Mouse (Mus musculus): ENCODE measurements at regions not wholly inside any gene's neighbourhood (a gene's known extent, or its start where the extent isn't known, plus 50 kb on each side); places are given as distances from the start of the nearest gene placed in this dataset.
A peak's percentile ranks its signal among the peaks of the same experiment; 100 is the strongest.

DNA sequence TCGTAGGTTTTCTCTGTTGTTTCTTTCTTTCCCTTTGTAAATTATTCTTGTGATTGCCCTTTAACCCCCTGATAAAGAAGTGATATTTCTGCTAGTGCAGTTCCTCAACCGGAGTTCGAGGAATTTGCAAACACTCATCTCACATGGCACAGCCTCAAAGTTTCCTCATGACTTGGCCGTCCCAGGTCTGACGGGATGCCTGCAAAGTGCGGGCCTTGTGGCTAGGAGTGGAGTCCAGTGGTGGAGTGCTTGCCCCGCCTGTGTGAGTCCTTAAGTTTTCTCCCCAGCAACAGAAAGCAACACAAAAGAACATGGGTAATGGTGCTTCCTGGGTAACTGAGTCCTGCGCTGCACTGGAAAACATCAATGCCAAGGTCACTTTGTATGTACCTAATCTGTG is 280.6 kb upstream of the Klf4 start:
- DNase-seq: no peak

DNA sequence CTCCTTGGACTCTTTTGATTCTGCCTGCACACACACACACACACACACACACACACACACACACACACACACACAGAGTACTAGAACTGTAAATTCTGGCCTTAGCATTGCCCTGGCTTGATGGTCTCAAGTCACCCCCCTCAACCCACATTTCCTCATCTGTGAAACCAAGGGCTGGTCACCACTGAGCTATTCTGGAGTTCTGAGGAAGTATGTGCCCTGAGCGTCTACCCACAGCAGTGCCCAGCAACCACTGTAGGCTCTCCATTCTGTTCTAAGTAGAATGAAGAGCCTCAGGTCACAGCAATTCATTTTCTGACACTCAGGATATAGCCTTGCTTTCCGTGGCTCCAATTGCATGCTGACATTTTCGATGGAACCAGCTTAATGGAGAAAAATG is 279.4 kb upstream of the Klf4 start:
- DNase-seq: no peak

DNA sequence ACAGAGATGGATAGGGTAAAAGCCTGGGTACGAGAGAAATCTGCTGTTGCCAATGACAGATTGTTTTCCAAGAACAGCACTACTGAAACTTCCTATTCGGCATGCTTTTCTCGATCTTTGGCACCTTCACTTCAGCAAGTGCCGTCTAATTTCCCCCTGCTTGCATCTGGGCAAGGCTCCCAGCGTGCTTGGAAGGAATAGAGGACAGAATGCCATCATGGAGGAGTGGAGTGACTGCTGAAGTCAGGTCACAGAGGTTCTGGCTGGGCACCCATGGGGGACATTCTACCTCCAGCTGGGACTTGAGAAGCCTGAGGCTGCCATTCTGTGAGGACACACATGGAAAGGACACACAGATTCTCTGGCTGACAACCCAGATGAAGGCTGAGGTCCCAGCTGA is 276.2 kb upstream of the Klf4 start:
- peak; percentile 17 for DNase-seq

DNA sequence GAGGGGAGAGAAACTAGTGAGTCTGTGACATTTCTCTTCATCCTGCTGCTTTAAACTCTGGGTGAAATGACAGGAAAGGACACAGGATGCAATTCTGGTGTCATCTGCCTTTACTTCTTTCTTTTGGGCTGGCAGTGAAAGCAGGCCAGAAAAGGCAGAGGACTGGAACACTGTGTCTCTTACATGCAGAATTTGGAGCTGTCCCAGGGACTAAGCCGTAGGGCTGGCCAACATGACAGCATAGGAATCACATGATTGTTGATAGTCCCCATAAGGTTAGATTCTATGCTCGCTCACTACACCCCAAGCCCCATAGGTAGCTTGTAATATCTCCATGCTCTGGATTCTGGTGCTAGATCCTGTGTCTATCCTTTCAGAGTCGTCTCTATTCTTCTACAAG is 274.5 kb upstream of the Klf4 start:
- no peak for DNase-seq

DNA sequence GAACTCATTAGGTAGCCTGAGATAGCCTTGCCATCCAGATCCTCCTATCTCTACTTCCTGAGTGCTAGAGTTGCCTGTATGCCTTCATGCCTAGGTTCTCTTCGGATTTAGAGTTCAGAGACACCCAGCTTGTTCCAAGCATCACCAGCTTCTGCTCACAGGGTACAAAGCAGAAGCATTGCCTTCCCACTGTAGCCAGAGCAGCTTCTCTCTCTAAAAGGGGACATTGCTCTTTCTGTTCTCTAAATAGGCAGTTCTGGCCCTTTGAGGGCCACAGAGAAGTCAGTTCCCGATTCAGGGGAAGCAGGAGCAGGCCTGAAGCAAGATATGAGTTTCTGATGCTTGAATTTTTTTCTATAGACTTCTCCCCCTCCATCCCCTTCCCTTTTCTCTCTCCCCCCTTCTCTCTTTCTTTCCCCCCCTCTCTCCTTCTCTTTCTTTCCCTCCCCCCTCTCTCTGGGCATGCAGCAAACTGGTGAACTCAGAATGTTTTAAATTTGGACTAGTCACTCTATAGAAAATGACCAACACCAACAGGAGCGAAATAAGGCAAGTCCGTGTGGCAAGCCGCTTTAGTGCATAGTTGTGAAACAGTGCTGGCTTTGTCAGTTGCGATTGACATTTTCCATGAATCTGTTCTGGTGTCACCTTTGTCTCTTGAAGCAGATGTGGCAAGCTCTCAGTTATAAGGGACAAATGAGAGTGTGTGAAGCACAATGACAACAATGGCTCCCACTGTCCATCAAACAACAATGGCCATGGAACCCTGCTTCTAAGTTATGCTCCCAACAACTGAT is 273.2 kb upstream of the Klf4 start:
- DNase-seq: no peak

DNA sequence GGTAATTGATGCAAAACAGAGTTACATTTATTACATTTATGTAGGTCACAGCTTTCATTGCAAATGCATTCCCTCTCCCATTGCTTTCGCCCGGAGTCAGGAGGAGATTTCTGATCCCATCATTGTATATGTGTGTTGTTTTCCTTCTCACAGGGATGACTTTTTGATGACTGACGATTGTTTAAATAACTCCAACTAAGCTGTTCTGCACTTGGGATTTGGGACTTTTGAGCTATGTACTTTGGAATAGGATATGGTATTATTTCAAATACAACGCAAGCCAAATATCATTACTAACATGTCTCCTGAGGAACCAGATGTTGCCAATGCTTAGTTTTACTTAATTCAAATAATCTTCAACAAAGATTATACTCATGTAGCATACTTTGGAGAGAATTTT is 269.8 kb upstream of the Klf4 start:
- DNase-seq: no peak

DNA sequence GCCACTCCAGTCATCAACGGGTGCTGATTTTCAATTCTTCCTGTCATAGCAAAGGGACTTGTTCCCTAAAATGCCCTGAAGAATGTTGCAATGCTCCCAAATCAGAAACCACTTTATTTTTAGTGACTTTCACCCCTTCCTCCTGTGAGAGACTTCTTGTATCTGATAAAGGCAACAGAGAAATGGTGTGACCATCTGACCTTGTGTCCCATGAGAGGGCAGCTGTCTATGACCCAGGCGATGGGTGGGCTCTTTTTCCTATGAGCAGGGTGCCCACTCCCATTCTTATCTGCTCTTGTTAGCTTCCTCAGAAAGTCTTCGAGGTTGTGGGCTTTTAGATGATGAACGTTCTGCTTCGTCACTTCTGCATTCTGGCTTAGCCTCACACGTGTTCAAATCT is 265.8 kb upstream of the Klf4 start:
- DNase-seq: no peak

DNA sequence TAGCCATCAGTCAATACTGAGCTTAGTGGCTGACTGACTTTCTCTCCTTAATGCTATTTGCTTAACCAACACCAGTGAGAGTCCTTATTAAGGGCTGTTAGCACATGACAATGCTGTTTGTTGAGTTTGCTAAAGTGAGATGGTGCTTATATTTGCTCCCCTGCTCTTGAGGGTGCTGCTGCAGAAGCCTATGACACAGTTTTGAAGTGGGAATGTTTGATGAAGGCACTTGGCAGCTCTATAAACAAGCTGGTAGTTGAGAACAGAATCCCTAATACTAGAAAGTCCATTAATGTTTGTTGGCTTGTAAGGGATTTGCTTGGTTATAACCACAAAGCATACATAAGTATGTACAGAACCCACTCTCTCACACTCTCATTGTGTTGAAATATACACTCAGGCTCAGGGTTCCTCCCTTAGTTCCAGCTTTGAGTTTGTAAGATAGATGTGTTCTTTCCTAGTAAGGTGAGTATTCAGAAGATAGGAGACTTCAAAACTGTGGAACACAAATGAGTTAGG is 249.1 kb upstream of the Klf4 start:
- no peak for DNase-seq

DNA sequence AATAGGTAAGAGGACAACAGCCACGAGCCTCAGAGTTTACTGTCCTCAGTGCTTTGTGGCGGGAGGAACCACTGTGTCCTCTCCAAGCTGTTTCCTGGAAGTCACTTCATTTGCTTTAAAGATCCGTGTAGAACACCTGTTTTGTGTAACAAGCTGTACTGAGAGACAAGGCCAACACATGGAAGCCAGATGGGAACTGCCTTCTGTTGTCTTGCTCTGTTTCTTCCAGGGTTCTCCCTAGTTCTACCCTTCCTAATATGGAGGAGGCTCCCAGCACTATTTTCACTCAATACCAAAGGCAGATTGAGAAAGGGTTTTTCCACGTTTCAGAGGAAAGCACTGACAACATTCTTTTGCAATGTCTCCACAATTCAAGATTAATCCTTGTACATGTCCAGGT is 247.3 kb upstream of the Klf4 start:
- no peak for DNase-seq

DNA sequence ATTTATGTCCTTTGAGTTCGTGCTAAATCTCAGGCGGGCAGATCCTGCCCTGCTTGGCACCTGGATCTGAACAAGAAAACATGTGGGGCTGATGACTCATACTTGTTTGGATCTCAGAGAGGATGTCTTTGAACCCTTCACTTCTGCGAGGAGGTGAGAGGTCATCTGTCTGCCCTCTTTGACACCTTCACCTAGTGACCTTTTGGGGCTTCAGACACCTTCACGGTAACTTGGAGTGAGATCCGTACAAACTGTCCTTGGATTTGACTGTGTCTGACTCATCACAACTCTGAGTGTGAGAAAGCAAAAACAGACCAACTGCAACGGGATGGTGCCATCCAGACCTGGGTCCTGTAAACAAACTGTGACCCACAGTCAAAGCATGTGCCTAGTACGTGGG is 243.6 kb upstream of the Klf4 start:
- no peak for DNase-seq

DNA sequence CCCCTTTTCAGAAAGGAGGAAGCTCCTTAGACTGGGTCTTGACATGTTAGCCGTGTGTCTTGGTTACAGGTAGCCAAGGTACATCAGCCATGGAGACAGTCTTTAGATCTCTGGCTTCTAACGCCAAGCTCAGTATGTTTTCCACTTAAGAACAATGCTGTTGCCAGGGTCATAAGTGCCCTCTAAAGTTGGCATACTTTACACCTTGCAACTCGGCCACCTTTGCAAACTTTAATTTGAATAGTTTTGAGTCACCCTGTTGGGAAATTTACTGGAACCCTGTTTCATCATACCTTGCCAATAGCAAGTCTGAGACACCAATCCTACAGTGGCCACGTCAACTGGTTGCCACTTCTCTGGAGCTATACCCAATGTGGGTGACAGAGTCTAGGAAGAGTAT is 242.3 kb upstream of the Klf4 start:
- no peak for DNase-seq

DNA sequence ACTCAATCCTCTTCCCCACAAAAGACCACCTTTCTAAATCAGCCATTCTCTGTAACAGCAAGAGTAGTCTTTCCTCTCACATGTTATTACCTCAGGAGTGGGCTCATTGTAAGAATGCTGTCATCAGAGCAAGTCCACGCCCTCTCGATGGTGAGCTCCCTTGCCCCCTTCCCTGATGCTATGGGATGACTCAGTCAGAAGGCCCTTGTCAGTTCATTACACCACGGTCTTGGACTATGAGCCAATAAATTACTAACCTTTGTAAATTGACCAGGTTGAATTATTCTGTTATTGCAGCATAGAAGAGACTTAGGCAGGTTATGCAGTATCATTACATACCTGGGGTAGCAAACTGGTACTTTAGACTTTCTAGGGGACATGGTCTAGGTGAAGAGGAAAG is 237.4 kb upstream of the Klf4 start:
- no peak for DNase-seq

DNA sequence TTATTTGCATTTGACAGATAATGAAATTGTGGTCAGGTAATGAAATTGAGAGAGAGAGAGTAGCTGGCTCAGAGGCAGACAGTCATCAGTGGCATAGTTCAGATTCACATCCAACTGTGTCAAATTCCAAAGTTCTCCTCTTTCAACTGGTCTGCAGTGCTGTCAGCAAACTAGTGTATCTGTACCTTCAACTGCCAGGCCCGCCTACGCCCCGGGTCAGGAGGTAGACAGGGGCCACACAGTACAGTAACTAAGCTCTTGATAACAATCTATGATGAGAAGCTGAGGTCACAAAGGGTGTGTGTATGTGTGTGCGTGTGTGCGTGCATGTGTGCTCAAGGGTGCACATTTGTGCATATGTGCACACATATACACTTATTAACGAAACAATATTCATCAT is 236.1 kb upstream of the Klf4 start:
- no peak for DNase-seq

DNA sequence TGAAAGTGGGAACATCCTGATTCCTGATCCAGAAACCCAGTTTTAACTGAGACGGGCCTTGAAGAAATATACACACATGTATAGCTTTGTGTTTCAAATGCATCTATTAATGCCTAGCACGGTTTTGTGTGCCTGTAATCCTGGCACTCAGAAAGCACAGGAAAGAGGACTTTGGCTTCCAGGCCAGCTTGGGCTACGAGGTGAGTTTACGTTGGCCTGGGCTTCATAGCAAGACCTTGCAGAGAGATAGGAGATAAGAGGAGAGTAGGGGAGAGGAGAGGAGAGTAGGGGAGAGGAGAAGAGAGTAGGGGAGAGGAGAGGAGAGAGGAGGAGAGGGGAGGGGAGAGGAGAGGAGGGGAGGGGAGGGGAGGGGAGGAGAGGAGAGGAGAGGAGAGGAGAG is 234.9 kb upstream of the Klf4 start:
- DNase-seq: no peak

DNA sequence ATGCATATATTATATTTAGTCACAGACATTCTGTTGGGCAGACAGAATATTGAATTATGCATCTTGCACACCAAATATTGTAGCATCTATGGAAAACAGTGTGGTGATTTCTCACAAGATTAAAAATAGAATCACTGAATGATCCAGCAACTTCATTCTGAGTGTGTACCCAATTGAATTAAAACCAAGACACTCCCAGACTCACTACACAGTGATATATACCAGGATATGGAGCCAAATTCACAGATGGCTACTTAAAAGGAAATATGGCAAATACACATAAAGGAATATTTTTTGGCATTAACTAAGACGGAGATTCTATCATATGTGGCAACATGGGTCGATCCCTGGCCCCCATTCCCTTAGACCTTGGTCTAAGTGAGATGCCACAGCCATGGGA is 233.5 kb upstream of the Klf4 start:
- no peak for DNase-seq

DNA sequence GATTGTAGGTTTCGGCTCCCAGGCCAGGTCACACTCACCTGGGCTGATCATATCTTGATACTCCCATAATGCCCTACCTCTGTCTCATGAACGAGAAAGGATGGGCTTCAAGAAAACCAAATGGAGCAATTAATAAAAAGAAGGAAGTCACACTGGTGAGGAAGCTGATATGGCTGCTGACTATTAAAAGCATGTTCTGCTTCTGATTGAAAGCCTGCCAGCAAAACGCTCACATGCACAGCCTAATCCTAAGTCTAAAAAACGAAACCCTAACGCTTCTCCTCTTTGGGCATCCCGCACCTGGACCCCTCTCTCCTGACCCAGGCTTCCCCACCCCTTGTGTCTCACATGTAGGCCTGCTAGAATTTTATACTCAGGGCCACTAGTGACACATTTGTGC is 230.8 kb upstream of the Klf4 start:
- DNase-seq: no peak

DNA sequence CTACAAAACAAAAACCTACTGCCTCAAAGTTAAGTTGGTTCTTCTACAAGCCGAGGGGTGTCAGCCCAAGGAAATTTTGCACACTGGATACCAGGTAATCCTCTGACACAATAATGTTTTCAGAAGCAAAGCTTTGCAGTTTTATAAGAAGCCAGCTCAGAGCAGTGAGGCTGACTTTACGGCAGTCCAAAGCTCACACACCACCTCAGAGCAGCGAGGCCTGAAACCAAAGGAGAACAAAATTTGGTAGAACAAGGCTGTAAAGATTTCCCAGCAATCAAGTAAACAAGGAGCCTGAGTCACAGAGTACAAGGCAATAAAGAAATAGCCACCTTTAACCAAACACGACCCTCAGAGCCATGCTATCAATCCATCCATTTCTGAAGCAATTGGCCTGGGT is 230.1 kb upstream of the Klf4 start:
- DNase-seq: no peak

DNA sequence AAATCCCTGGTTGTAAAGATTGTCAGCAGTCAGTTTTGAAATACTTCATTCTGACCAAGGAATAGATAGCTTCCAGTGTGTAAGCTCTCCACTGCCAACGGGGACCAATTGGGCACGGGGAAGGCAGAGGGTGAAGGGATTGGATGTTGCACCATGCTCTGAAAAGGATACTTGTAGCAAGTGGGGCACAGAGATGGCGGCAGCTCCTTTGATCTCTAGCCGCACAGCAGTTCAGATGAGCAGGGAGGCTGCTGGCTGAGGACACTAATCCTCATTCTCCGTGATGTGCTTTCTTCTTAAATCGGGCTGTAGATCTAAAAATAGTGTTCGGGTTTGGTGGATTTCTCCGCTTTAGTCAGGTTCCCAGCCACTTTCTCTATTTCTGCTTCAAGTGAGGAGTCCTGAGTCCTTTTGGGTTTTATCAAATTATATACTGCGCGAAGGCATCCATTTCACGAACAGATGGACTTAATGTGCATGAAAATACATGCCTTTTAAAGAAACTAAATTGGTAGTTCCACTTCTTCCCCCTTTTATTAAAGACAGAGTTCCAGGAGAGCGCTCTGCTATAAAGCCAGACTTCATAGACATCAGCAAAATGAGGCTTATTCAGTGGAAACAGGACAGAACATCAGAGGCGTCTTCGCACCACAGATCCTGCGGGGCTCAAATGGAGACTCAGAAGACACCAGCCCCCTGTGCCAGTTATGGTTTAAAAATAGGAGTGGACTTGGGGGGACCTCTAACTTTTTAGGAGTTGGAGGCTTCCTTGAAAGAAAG is 225.1 kb upstream of the Klf4 start:
- no peak for DNase-seq

DNA sequence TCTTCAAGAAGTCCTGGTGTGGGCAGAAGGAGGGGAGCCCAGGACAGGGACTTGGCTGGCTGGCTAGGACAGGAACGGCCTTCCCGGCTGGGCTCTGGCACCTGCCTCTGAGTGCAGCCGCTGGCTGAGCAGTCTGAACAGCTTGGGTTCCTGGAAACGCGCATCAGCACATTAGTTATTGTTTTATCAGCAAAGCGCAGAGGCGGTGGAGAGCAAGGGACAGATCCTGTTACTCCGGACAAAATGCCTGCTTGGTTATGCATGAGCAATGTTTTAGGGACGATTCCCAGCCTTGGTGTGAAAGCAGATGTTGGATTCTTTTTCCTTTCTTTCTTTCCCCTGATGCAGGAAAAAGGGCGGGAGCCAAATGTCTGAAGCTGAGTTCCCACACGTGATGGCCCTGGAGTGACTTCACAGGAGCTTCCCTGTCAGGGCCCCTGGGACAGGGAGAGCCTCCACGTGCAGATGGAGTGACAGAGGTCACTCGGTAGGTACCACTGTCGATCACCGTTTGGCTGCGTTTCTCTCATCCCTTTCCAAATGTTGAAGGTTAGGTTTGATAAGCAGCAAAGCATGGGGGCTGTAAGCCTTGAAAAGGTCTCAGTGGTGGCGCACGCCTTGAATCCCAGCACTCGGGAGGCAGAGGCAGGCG is 217.8 kb upstream of the Klf4 start:
- DNase-seq: peak; percentile 36

DNA sequence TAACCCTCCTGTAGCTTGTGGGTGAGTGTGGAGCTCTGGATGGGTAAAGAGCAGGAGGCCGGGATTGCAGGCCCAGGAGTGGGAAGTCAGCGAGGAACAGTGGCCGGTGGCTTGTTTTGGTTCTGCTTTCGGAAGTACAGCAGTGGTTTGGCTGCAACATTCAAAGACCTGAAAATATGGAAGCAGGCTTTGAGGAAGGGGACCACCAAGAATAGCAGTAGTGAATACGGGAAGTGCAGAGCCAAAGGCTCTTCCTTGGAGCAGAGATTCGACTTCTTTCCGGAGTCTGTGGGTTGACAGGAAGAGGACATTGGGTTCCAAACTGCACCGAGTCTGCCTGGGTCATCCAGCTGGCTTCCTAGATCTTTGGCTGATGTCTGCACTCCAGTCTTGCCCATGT is 209.1 kb upstream of the Klf4 start:
- DNase-seq: no peak

DNA sequence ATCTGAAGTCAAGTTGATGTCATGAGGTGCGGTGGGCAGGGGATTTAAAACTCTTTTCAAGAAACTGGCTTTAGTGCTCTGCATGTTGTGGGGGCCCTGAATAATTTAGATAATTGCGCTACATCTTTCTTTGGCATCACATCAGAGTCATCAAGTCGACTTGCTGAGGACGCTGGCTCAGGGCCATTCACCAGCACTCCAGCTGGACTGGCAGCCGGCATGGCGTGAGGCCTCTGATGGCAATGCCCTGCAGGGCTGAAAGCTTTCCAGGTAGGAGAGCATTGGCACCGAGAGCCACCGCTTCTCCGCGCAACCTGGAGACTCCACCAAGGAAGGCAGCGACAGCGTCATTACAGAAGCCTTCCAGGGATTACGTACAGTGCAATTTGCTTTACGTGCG is 207.8 kb upstream of the Klf4 start:
- peak; percentile 46 for DNase-seq

DNA sequence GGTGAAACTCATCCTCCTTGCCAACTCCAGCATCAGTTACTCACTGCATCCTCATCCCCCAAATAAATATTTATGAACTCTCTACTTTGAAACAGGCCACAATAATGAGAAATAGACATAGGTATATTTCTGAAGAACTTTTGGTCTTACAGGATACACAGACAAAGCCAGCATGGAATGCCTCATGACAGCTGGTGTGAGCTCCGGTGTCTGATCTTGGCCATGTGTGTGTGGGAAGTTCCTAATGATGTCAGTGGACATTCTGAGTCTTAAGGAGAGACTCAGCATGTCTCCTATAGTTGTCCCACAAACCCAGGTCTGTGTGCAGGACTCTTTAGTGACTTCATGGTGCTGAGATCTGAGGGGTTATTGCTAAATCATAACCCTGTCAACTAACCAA is 206.4 kb upstream of the Klf4 start:
- no peak for DNase-seq

DNA sequence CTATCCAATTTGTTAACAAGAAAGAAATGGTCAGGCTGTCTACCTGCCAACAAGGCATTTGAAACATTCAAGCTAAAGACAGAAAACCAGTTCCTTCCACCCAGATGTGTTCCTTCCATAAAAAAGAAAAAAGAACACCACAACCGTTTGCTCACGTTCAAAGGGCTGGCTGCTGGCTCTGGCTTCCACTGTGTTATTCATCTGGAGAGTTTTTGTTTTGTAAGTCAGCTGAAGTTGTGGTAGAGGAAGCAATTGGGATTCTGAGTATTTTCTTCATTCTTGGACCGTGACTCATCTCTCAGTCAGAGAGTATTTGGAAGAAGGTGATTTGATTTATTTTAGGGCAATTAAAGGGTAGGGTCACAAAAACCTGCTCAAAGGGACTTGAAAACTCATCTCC is 203.2 kb upstream of the Klf4 start:
- no peak for DNase-seq

All from adrenal gland, postnatal 14 days (tissue).